Mouse (Mus musculus): ENCODE data around the gene Atp2c2. TPM values are rescaled to one million over a fixed set of nuclear protein-coding genes. Genes with fewer than 3 reads are reported as not detected.

Atp2c2 gene
- polyA plus RNA-seq, 1 experiment: 4.8 TPM

- Histone ChIP-seq H3K27ac (ENCODE audit: insufficient read depth, low read depth, low read length) (no peak overlapping the region), H3K4me3 (ENCODE audit: low read depth, low read length) (no peak overlapping the region), H3K36me3 (ENCODE audit: control insufficient read depth, insufficient read depth, low read length) (no peaks in the 10 kb centered on the region), H3K4me1 (ENCODE audit: control insufficient read depth, insufficient read depth, insufficient read length, low read length) (peaks cover 6% of the 10 kb centered on the region; the same call in 1 of the 2 replicates), H3K27me3 (ENCODE audit: control insufficient read depth, insufficient read depth, low read length) (no peaks in the 10 kb centered on the region)
- TF ChIP-seq CTCF (IDR thresholded peaks at IDR 0.05; ENCODE audit: extremely low read depth, insufficient read length, insufficient replicate concordance, low read depth, low read length): no peak
- WGBS: 59% methylated on average over 8 of the region's 8 CpGs
These were observed 27.3 kb downstream of the Atp2c2 start for GRCm38 (mm10) chr8:119727093-119727492.

- 90% methylated on average over 8 of the region's 8 CpGs for WGBS
- Histone ChIP-seq H3K4me3 (ENCODE audit: low read depth, low read length) (no peak overlapping the region), H3K27ac (ENCODE audit: insufficient read depth, low read depth, low read length) (no peak overlapping the region), H3K27me3 (ENCODE audit: control insufficient read depth, insufficient read depth, low read length) (no peaks in the 10 kb centered on the region), H3K36me3 (ENCODE audit: control insufficient read depth, insufficient read depth, low read length) (no peaks in the 10 kb centered on the region), H3K4me1 (ENCODE audit: control insufficient read depth, insufficient read depth, insufficient read length, low read length) (peaks cover 12% of the 10 kb centered on the region; the same call in 1 of the 2 replicates)
- TF ChIP-seq POLR2A (IDR thresholded peaks at IDR 0.05; ENCODE audit: low read depth, low read length): no peak
- no peak for TF ChIP-seq CTCF (IDR thresholded peaks at IDR 0.05; ENCODE audit: extremely low read depth, insufficient read length, insufficient replicate concordance, low read depth, low read length)
These were observed 28.6 kb downstream of the Atp2c2 start for GRCm38 (mm10) chr8:119728351-119728895.

GRCm38 (mm10) chr8:119732072-119732471 lies 32.3 kb downstream of the Atp2c2 start:
- 35% methylated on average over 13 of the region's 13 CpGs for WGBS
- Histone ChIP-seq H3K4me1 (ENCODE audit: control insufficient read depth, insufficient read depth, insufficient read length, low read length) (peaks cover 12% of the 10 kb centered on the region; the same call in 1 of the 2 replicates), H3K27me3 (ENCODE audit: control insufficient read depth, insufficient read depth, low read length) (no peaks in the 10 kb centered on the region), H3K4me3 (ENCODE audit: low read depth, low read length) (no peak overlapping the region), H3K36me3 (ENCODE audit: control insufficient read depth, insufficient read depth, low read length) (no peaks in the 10 kb centered on the region), H3K27ac (ENCODE audit: insufficient read depth, low read depth, low read length) (0 out of 2 replicates have a peak overlapping the region, but pooled peaks have one; percentile 21)
- TF ChIP-seq POLR2A (IDR thresholded peaks at IDR 0.05; ENCODE audit: low read depth, low read length) (no peak), CTCF (IDR thresholded peaks at IDR 0.05; ENCODE audit: extremely low read depth, insufficient read length, insufficient replicate concordance, low read depth, low read length) (no peak)

GRCm38 (mm10) chr8:119736348-119736917 lies 36.6 kb downstream of the Atp2c2 start:
- Histone ChIP-seq H3K4me3 (ENCODE audit: low read depth, low read length) (no peak overlapping the region), H3K27me3 (ENCODE audit: control insufficient read depth, insufficient read depth, low read length) (no peaks in the 10 kb centered on the region), H3K4me1 (ENCODE audit: control insufficient read depth, insufficient read depth, insufficient read length, low read length) (peaks cover 11% of the 10 kb centered on the region; the same call in 1 of the 2 replicates), H3K36me3 (ENCODE audit: control insufficient read depth, insufficient read depth, low read length) (no peaks in the 10 kb centered on the region), H3K27ac (ENCODE audit: insufficient read depth, low read depth, low read length) (no peak overlapping the region)
- 94% methylated on average over 10 of the region's 10 CpGs for WGBS
- no peak for TF ChIP-seq POLR2A (IDR thresholded peaks at IDR 0.05; ENCODE audit: low read depth, low read length)
- no peak for TF ChIP-seq CTCF (IDR thresholded peaks at IDR 0.05; ENCODE audit: extremely low read depth, insufficient read length, insufficient replicate concordance, low read depth, low read length)

GRCm38 (mm10) chr8:119737093-119737900 lies 37.5 kb downstream of the Atp2c2 start:
- no peak overlapping the region for H3K27ac ChIP-seq (ENCODE audit: insufficient read depth, low read depth, low read length)
- H3K4me3 ChIP-seq (ENCODE audit: low read depth, low read length): no peak overlapping the region
- peaks cover 3% of the 10 kb centered on the region; the same call in 1 of the 2 replicates for H3K4me1 ChIP-seq (ENCODE audit: control insufficient read depth, insufficient read depth, insufficient read length, low read length)
- 52% methylated on average over 11 of the region's 11 CpGs for WGBS
- H3K27me3 ChIP-seq (ENCODE audit: control insufficient read depth, insufficient read depth, low read length): no peaks in the 10 kb centered on the region
- no peak for TF ChIP-seq CTCF (IDR thresholded peaks at IDR 0.05; ENCODE audit: extremely low read depth, insufficient read length, insufficient replicate concordance, low read depth, low read length)
- no peak for TF ChIP-seq POLR2A (IDR thresholded peaks at IDR 0.05; ENCODE audit: low read depth, low read length)
- H3K36me3 ChIP-seq (ENCODE audit: control insufficient read depth, insufficient read depth, low read length): no peaks in the 10 kb centered on the region

- 77% methylated on average over 19 of the region's 19 CpGs for whole genome bisulfite sequencing
- H3K4me1 ChIP-seq (ENCODE audit: control insufficient read depth, insufficient read depth, insufficient read length, low read length): no peaks in the 10 kb centered on the region; the same call in 1 of the 2 replicates
- no peak for TF ChIP-seq POLR2A (IDR thresholded peaks at IDR 0.05; ENCODE audit: low read depth, low read length)
- TF ChIP-seq CTCF (IDR thresholded peaks at IDR 0.05; ENCODE audit: extremely low read depth, insufficient read length, insufficient replicate concordance, low read depth, low read length): no peak
- no peaks in the 10 kb centered on the region for H3K36me3 ChIP-seq (ENCODE audit: control insufficient read depth, insufficient read depth, low read length)
- no peak overlapping the region for H3K4me3 ChIP-seq (ENCODE audit: low read depth, low read length)
- no peak overlapping the region for H3K27ac ChIP-seq (ENCODE audit: insufficient read depth, low read depth, low read length)
- no peaks in the 10 kb centered on the region for H3K27me3 ChIP-seq (ENCODE audit: control insufficient read depth, insufficient read depth, low read length)
These were observed 38.5 kb downstream of the Atp2c2 start for GRCm38 (mm10) chr8:119738129-119738907.
